Mouse (Mus musculus) splenic B cell, adult 2 months (primary cell): ENCODE data around the gene Hes3.

ENCODE experiments used
- DNase-seq: peaks from one replicate; pipeline ENCODE4 v3.0.0-alpha.2; 2011; ENCODE audit warnings: low read depth, low spot score
- H3K27me3 ChIP-seq: 2 replicates; pipeline ENCODE4 v1.6.1; 2012; ENCODE audit warnings: mild to moderate bottlenecking, low read length, moderate library complexity, mixed read lengths; ENCODE audit not compliant: control insufficient read depth, poor library complexity, insufficient read depth, severe bottlenecking
- H3K36me3 ChIP-seq: 2 replicates; pipeline ENCODE4 v1.6.1; 2012; ENCODE audit warnings: mild to moderate bottlenecking, low read length, moderate library complexity, mixed read lengths; ENCODE audit not compliant: control insufficient read depth, poor library complexity, insufficient read depth, severe bottlenecking

Hes3 gene

GRCm38 (mm10) chr4:152291562-152291961, at the start of gene Hes3:
Gene Hes3, minus strand, starts transcription at chr4:152291662.
- Histone ChIP-seq H3K36me3 (no peaks in the 10 kb centered on the region), H3K27me3 (no peaks in the 10 kb centered on the region)
- DNase-seq, result no peak

- peak; percentile 33 for DNase-seq
- no peaks in the 10 kb centered on the region for H3K27me3 ChIP-seq
- peaks cover 1% of the 10 kb centered on the region; the same call in 1 of the 2 replicates for H3K36me3 ChIP-seq
Observed at GRCm38 (mm10) chr4:152340584-152341284, 49.3 kb upstream of the Hes3 start.

GRCm38 (mm10) chr4:152339293-152339790, 47.9 kb upstream of the Hes3 start:
- H3K36me3 ChIP-seq, result peaks cover 3% of the 10 kb centered on the region; the same call in 1 of the 2 replicates
- no peak for DNase-seq
- no peaks in the 10 kb centered on the region for H3K27me3 ChIP-seq

GRCm38 (mm10) chr4:152338419-152339292, 47.2 kb upstream of the Hes3 start, which contains the start of gene Chd5:
Gene Chd5, plus strand, starts transcription at chr4:152338651.
- no peak for DNase-seq
- Histone ChIP-seq H3K27me3 (no peaks in the 10 kb centered on the region), H3K36me3 (peaks cover 3% of the 10 kb centered on the region; the same call in 1 of the 2 replicates)

- peaks cover 5% of the 10 kb centered on the region for H3K36me3 ChIP-seq
- no peaks in the 10 kb centered on the region for H3K27me3 ChIP-seq
- no peak for DNase-seq
Observed at GRCm38 (mm10) chr4:152337772-152338171, 46.3 kb upstream of the Hes3 start.

GRCm38 (mm10) chr4:152333587-152333986, 42.1 kb upstream of the Hes3 start:
- no peak for DNase-seq

GRCm38 (mm10) chr4:152332952-152333351, 41.5 kb upstream of the Hes3 start:
- H3K36me3 ChIP-seq, result peaks cover 13% of the 10 kb centered on the region
- H3K27me3 ChIP-seq, result no peaks in the 10 kb centered on the region
- DNase-seq, result peak; percentile 72

More at GRCm38 (mm10) chr4:152333587-152333986, 42.1 kb upstream of the Hes3 start:
- Histone ChIP-seq H3K36me3 (peaks cover 12% of the 10 kb centered on the region), H3K27me3 (no peaks in the 10 kb centered on the region)

GRCm38 (mm10) chr4:152328691-152329090, 37.2 kb upstream of the Hes3 start:
- DNase-seq, result peak; percentile 63
- H3K27me3 ChIP-seq, result no peaks in the 10 kb centered on the region
- H3K36me3 ChIP-seq, result peaks cover 11% of the 10 kb centered on the region

- Histone ChIP-seq H3K27me3 (no peaks in the 10 kb centered on the region), H3K36me3 (peaks cover 9% of the 10 kb centered on the region)
- DNase-seq, result no peak
Observed at GRCm38 (mm10) chr4:152326543-152326942, 35.1 kb upstream of the Hes3 start.

GRCm38 (mm10) chr4:152325574-152326411, 34.3 kb upstream of the Hes3 start, which contains the start of gene Rpl22:
Gene Rpl22, plus strand, starts transcription at chr4:152325742.
- H3K36me3 ChIP-seq, result peaks cover 8% of the 10 kb centered on the region
- peak; percentile 98 for DNase-seq
- H3K27me3 ChIP-seq, result no peaks in the 10 kb centered on the region

GRCm38 (mm10) chr4:152324641-152325562, 33.4 kb upstream of the Hes3 start:
- DNase-seq, result no peak
- no peaks in the 10 kb centered on the region for H3K27me3 ChIP-seq

GRCm38 (mm10) chr4:152321464-152321863, 30.0 kb upstream of the Hes3 start:
- DNase-seq, result no peak
- Histone ChIP-seq H3K27me3 (no peaks in the 10 kb centered on the region), H3K36me3 (no peaks in the 10 kb centered on the region)

More at GRCm38 (mm10) chr4:152324641-152325562, 33.4 kb upstream of the Hes3 start:
- peaks cover 3% of the 10 kb centered on the region for H3K36me3 ChIP-seq

- DNase-seq, result peak; percentile 71
- no peaks in the 10 kb centered on the region for H3K27me3 ChIP-seq
- H3K36me3 ChIP-seq, result no peaks in the 10 kb centered on the region
Observed at GRCm38 (mm10) chr4:152318517-152319234, 27.2 kb upstream of the Hes3 start, which contains the start of gene Rnf207. Gene Rnf207, minus strand, starts transcription at chr4:152318993.
